Mouse (Mus musculus) ES-E14 (cell line): Measurements from ENCODE around the gene Igfbp6. TPM values are rescaled to one million over a fixed set of nuclear protein-coding genes. Genes with fewer than 3 reads are reported as not detected.

Experiments
- DNase-seq: peaks from one replicate; pipeline ENCODE4 v3.0.0-alpha.2; 2013; ENCODE audit warnings: low read depth, low spot score
- H3K27ac ChIP-seq: 2 replicates; pipeline ENCODE4 v1.5.1; 2012; ENCODE audit warnings: low read depth, mild to moderate bottlenecking, low read length, moderate library complexity, mixed read lengths; ENCODE audit not compliant: poor library complexity, insufficient read depth, severe bottlenecking
- H3K36me3 ChIP-seq: 2 replicates; pipeline ENCODE4 v1.6.1; 2012; ENCODE audit warnings: mild to moderate bottlenecking, low read length, moderate library complexity, mixed read lengths; ENCODE audit not compliant: control insufficient read depth, poor library complexity, insufficient read depth, severe bottlenecking
- H3K4me1 ChIP-seq, 2 experiments: fragments of 150-350 bp in 1 of 2; sonication (generic) in 1 of 2; 2 replicates each; pipeline ENCODE4 v1.6.1; 2012; ENCODE audit warnings: low read length in 2 of 2, mild to moderate bottlenecking in 1 of 2, mixed read lengths in 1 of 2; ENCODE audit not compliant: control insufficient read depth in 2 of 2, insufficient read depth in 2 of 2, poor library complexity in 1 of 2
- H3K4me3 ChIP-seq, 2 experiments: fragments of 150-350 bp in 1 of 2; sonication (generic) in 1 of 2; 2 replicates each; pipeline ENCODE4 v1.5.1; 2012; ENCODE audit warnings: low read length in 2 of 2, low read depth in 1 of 2, mild to moderate bottlenecking in 1 of 2, mixed read lengths in 1 of 2; ENCODE audit not compliant: insufficient read depth in 1 of 2, poor library complexity in 1 of 2, severe bottlenecking in 1 of 2
- H3K9ac ChIP-seq: 2 replicates; pipeline ENCODE4 v1.6.1; 2012; ENCODE audit warnings: low read depth, mild to moderate bottlenecking, low read length, mixed read lengths; ENCODE audit not compliant: poor library complexity, insufficient read depth, severe bottlenecking
- H3K9me3 ChIP-seq: fragments of 150-350 bp; sonication (generic); 2 replicates; pipeline ENCODE4 v1.6.1; 2012; ENCODE audit warnings: low read depth, mild to moderate bottlenecking, low read length; ENCODE audit not compliant: control insufficient read depth, insufficient read depth
- CHD2 ChIP-seq: IDR thresholded peaks from 2 replicates; pipeline ENCODE4 v1.6.1; 2014; ENCODE audit warnings: mild to moderate bottlenecking, low read depth, low read length, inconsistent platforms
- HCFC1 ChIP-seq: IDR thresholded peaks from 2 replicates; pipeline ENCODE4 v1.6.1; 2012; ENCODE audit warnings: low read length, inconsistent platforms, borderline replicate concordance; ENCODE audit not compliant: insufficient read depth
- MAFK ChIP-seq: IDR thresholded peaks from 2 replicates; pipeline ENCODE4 v1.6.1; 2014; ENCODE audit warnings: mild to moderate bottlenecking, low read depth, low read length, inconsistent platforms; ENCODE audit not compliant: insufficient read depth
- ZC3H11A ChIP-seq: IDR thresholded peaks from 2 replicates; pipeline ENCODE4 v1.6.1; 2012; ENCODE audit warnings: low read depth, mild to moderate bottlenecking, inconsistent platforms, low read length, borderline replicate concordance
- ZNF384 ChIP-seq: IDR thresholded peaks from 2 replicates; pipeline ENCODE4 v1.6.1; 2012; ENCODE audit warnings: low read depth, low read length, inconsistent platforms
- in situ Hi-C, 2 experiments: fragments of 600-800 bp; cut with MboI; formaldehyde crosslinking; loops; one replicate each; pipeline ENCODE4 v1.15.1; 2025; ENCODE audit warnings: low sequenced_read_pairs in 2 of 2, inconsistent platforms in 1 of 2; ENCODE audit not compliant: unreplicated experiment in 2 of 2
- total RNA-seq: library from RNA; depleted of rRNA; stranded (reverse); fragments of 300-350 nt; gene quantifications from 2 replicates; pipeline ENCODE4 v1.2.3, GENCODE M21; 2012

Gene Igfbp6
- total RNA-seq, 1 experiment: 7.5 TPM

DNA sequence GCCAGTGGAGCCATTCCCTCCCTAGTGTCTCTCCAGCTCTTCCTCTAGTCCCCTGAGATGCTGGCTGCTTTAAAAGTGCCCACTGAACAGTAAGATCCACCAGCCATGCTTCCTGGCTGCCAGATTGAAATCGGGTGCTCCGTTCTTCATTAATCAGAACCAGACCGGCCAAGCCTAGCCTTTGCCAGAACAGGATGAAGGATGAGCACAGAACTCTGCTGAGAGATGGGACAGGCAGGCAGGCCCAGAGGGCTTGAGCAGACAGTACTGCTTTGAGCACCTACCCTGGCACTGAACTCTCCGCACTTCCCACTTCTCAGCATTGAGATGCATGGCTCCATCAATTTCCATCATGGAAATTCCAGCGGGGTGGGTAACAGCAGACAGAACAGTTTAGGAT is 44.9 kb upstream of the Igfbp6 start:
- Histone ChIP-seq H3K4me1 (peaks cover 7 to 46% of the 10 kb centered on the region in 2 experiments; a peak in 3 of 4 replicates), H3K9ac (no peak overlapping the region), H3K36me3 (peaks cover 35% of the 10 kb centered on the region), H3K27ac (no peak overlapping the region), H3K9me3 (no peaks in the 10 kb centered on the region), H3K4me3 (no peak overlapping the region)
- in situ Hi-C loops: loop anchor here in 1 of 2 experiments (25.0 kb wide), 1 partner anchor 388 kb away; no protein-coding TSS in a partner anchor
- no peak for DNase-seq
- no peak for TF ChIP-seq CHD2
- TF ChIP-seq ZNF384: no peak

DNA sequence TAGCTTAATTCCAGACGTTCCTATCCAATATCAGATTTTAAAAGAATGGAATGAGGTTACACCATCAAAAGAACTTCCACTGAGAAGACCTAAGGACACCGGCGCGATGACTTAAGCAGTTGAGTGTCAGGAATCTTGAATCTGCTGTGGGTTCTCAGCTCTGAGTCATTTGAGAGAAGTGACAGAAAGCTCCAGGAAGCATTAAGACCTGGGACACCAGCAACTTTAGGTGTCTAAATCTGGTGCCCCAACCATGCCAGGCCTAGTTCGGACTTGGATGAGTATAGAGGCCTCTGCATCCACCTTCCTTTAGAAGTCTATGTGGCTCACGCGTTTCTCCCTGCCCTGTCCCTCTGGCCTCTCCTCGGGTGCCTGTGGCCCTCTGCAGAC is 44.4 kb upstream of the Igfbp6 start:
- in situ Hi-C loops: loop anchor here in 1 of 2 experiments (25.0 kb wide), 1 partner anchor 388 kb away; no protein-coding TSS in a partner anchor
- DNase-seq: no peak

DNA sequence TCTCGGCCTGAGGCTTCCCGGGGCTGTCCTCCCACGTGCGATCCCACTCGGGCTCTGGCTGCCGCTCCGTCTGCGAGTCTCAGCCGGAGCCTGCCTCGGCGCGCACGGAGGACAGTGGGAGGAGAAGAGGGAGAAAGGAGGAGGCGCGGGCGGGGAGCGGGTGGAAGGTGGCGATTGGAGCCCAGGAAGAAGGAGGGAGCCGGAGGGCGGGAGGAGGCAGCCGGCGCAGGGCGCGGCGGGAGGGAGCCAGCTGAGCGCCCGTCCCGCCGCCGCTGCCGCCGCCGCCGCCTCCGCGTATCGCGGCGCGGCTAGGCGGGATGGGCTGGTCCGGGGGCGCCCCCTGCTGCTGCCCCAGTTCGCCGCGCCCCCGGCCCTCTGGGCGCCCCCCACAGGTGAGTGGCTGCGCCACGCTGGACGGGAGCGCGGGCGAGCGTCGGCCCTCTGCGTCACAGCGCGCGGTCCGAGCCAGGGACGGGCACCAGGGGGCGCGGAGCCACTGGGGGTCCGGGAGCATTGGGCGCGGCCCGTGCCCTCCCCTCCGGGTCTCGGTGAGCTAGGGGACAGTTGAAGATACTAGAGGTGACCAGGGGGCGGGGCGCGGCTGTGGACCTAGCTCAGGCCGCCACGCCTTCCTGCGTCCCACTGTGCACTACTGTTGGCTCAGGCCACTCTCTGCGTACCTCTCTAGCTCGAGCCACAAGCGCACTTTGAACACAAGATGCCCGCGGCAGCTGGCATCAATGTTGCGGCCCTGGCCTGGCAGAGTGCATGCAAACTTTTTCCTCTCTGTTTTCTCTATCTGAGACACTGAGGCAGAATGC is 43.8 kb upstream of the Igfbp6 start, which contains the start of gene Tns2:
Tns2 (plus strand) TSS at position 253 of the 821 bp plus-strand sequence.
- H3K36me3 ChIP-seq: peaks cover 24% of the 10 kb centered on the region
- no peak for TF ChIP-seq ZNF384
- no peak for TF ChIP-seq HCFC1
- TF ChIP-seq MAFK: no peak
- TF ChIP-seq ZC3H11A: no peak
- no peak for TF ChIP-seq CHD2
- in situ Hi-C loops: no loop called here
- DNase-seq: no peak
- H3K4me1 ChIP-seq: peaks cover 7 to 44% of the 10 kb centered on the region in 2 experiments; a peak in 3 of 4 replicates
- H3K9ac ChIP-seq: peak within 1 kb of the TSS; percentile 74
- H3K4me3 ChIP-seq: peak within 1 kb of the TSS; percentile 70 to 79
- H3K9me3 ChIP-seq: no peaks in the 10 kb centered on the region
- H3K27ac ChIP-seq: no peak within 1 kb of the TSS

More for the DNA sequence above, 44.4 kb upstream of the Igfbp6 start:
- Histone ChIP-seq H3K9me3 (no peaks in the 10 kb centered on the region), H3K4me1 (peaks cover 7 to 46% of the 10 kb centered on the region in 2 experiments; a peak in 3 of 4 replicates), H3K9ac (peak overlapping the region; percentile 74), H3K27ac (no peak overlapping the region), H3K36me3 (peaks cover 30% of the 10 kb centered on the region), H3K4me3 (peak overlapping the region; percentile 70 to 79)
- TF ChIP-seq HCFC1 (no peak), CHD2 (no peak), ZNF384 (no peak), ZC3H11A (no peak), MAFK (no peak)

DNA sequence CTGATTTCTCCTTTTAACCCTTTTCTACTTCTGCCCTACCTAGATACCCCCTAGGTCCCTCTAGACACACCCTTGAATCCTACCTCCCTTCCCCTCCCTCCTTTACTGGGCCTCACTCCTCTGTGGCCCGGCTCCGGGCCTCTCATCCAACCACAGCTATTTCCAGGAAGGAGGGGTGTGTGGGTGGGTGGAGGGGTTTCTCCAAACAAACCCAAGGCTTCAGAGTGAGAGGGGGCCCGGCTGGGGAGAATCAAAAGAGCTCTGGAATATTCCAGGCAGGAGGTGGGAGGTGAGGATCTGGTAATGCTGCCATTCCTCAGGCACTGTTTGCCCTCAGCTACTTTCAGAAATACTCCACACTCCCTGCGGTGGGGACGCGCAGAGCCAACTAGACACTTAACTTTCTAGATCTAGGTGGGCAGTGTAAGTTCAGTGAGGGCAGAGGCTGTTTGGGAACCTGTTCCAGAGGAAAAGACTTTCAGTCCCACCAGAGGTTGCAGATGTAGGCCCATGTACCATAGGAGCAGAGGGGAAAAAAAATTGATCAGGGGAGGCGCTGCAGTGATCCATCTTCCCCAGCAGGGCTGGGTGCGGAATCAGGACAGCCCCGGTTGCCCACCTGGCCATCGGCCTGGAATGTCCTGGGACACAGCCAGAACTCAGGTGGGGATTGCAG is 43.0 kb upstream of the Igfbp6 start:
- Histone ChIP-seq H3K27ac (no peak overlapping the region), H3K9me3 (no peaks in the 10 kb centered on the region), H3K4me3 (peak overlapping the region; percentile 70 to 79), H3K9ac (peak overlapping the region; percentile 20; the same call in 1 of the 2 replicates), H3K4me1 (peaks cover 7 to 45% of the 10 kb centered on the region in 2 experiments; a peak in 3 of 4 replicates), H3K36me3 (peaks cover 17% of the 10 kb centered on the region)
- DNase-seq: no peak
- in situ Hi-C loops: no loop called here
- no peak for TF ChIP-seq CHD2
- TF ChIP-seq HCFC1: no peak
- TF ChIP-seq MAFK: no peak
- TF ChIP-seq ZNF384: no peak
- TF ChIP-seq ZC3H11A: no peak
